Mouse (Mus musculus) kidney, embryonic 15.5 days (tissue): ENCODE results near the gene Slc11a1. TPM values are rescaled to one million over a fixed set of nuclear protein-coding genes. Genes with fewer than 3 reads are reported as not detected.

ENCODE experiments used
- ATAC-seq: fragments of 200-750 bp; cut with Nextera tagmentation; replicated peaks from 2 replicates; pipeline ENCODE4 v1.8.0; 2017; ENCODE audit warnings: moderate TSS enrichment; ENCODE audit not compliant: low FRiP score
- H3K27ac ChIP-seq: fragments of 300-500 bp; sonication (generic); 2 replicates; pipeline ENCODE4 v1.5.1; 2015; ENCODE audit warnings: mild to moderate bottlenecking, inconsistent platforms
- H3K27me3 ChIP-seq: fragments of 300-500 bp; sonication (generic); 2 replicates; pipeline ENCODE4 v1.6.1; 2015; ENCODE audit warnings: inconsistent platforms
- H3K36me3 ChIP-seq: fragments of 300-500 bp; sonication (generic); 2 replicates; pipeline ENCODE4 v1.6.1; 2015; ENCODE audit warnings: inconsistent platforms
- H3K4me1 ChIP-seq: fragments of 300-500 bp; sonication (generic); 2 replicates; pipeline ENCODE4 v1.6.1; 2015; ENCODE audit warnings: inconsistent platforms
- H3K4me2 ChIP-seq: fragments of 300-500 bp; sonication (generic); 2 replicates; pipeline ENCODE4 v1.6.1; 2015; ENCODE audit warnings: moderate library complexity, mild to moderate bottlenecking, inconsistent platforms
- H3K4me3 ChIP-seq: fragments of 300-500 bp; sonication (generic); replicated peaks from 2 replicates; pipeline ENCODE4 v1.5.1; 2015; ENCODE audit warnings: mild to moderate bottlenecking, inconsistent platforms
- H3K9ac ChIP-seq: fragments of 300-500 bp; sonication (generic); 2 replicates; pipeline ENCODE4 v1.6.1; 2015; ENCODE audit warnings: mild to moderate bottlenecking, inconsistent platforms
- H3K9me3 ChIP-seq: fragments of 300-500 bp; sonication (generic); replicated peaks from 2 replicates; pipeline ENCODE4 v1.6.1; 2016; ENCODE audit warnings: inconsistent platforms
- WGBS: fragments of 180-500 bp; shearing (Covaris S2); methylation state at CpG from one replicate; pipeline ENCODE4 v1.1.7; 2015; ENCODE audit warnings: mixed read lengths; 5-methylcytosine and 5-hydroxymethylcytosine counted together
- polyA plus RNA-seq: library from polyadenylated mRNA; unstranded; fragments of >200 nt; fragmentation: Nextera tagmentation; extraction: Ambion mirVana; gene quantifications from 2 replicates; pipeline ENCODE4 v1.2.1, GENCODE M21; 2015

Gene Slc11a1
- polyA plus RNA-seq, 1 experiment from 2014 or later, result 5.9 TPM

DNA sequence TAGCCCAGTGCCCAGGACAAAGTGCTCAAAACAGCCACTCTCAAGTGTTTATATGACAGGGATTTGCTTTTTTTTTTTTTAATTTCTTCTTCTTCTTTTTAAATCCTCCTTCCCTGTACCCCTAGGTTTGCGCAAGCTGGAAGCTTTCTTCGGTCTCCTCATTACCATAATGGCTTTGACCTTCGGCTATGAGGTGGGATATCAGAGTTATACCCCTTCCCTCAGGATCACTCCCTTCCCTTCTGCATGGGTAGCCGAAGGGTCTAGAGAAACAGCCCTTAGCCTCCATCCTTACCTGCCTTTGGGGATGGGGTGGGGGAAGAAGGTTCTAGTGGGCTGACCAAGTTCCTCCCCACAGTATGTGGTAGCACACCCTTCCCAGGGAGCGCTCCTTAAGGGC lies 5.5 kb downstream of the Slc11a1 start:
- Histone ChIP-seq H3K27me3 (no peaks in the 10 kb centered on the region), H3K9me3 (no peaks in the 10 kb centered on the region), H3K4me1 (peaks cover 6% of the 10 kb centered on the region; the same call in 1 of the 2 replicates), H3K4me3 (no peak overlapping the region), H3K27ac (no peak overlapping the region), H3K36me3 (no peaks in the 10 kb centered on the region), H3K4me2 (no peak overlapping the region), H3K9ac (no peak overlapping the region)
- WGBS, result 87% methylated on average over 5 of the region's 5 CpGs
- no peak for ATAC-seq

DNA sequence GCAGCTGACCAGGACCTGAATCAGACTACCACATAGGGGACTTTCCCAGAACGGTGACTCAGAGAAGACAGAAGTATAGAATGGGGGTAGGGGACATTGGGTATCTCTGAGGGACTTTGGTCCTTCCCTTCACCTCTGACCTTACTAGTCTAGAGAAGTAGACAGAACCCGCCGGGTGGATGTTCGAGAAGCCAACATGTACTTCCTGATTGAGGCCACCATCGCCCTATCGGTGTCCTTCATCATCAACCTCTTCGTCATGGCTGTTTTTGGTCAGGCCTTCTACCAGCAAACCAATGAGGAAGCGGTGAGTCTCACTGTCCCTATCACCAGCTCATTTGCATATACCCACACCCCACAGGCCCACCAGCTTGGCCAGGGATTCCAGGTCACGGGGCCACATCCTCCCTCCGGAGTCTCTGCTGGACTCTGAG lies 6.6 kb downstream of the Slc11a1 start:
- Histone ChIP-seq H3K4me1 (peaks cover 3% of the 10 kb centered on the region; the same call in 1 of the 2 replicates), H3K9ac (no peak overlapping the region), H3K4me2 (no peak overlapping the region), H3K9me3 (no peaks in the 10 kb centered on the region), H3K36me3 (no peaks in the 10 kb centered on the region), H3K27me3 (no peaks in the 10 kb centered on the region), H3K4me3 (no peak overlapping the region), H3K27ac (no peak overlapping the region)
- WGBS, result 90% methylated on average over 10 of the region's 10 CpGs
- no peak for ATAC-seq

DNA sequence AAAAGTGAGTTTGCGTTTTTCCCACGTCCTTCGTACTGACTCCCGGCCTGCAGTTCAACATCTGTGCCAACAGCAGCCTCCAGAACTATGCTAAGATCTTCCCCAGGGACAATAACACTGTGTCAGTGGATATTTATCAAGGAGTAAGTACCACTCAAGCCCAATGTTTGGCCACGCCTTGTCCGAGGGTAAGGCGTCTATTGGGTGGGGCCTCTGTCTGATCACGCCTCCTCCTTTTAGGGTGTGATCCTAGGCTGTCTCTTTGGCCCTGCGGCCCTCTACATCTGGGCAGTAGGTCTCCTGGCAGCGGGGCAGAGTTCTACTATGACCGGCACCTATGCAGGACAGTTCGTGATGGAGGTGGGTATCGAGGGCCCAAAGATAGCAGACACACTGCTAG lies 8.4 kb downstream of the Slc11a1 start:
- no peaks in the 10 kb centered on the region for H3K36me3 ChIP-seq
- WGBS, result 79% methylated on average over 13 of the region's 13 CpGs
- no peak for ATAC-seq

DNA sequence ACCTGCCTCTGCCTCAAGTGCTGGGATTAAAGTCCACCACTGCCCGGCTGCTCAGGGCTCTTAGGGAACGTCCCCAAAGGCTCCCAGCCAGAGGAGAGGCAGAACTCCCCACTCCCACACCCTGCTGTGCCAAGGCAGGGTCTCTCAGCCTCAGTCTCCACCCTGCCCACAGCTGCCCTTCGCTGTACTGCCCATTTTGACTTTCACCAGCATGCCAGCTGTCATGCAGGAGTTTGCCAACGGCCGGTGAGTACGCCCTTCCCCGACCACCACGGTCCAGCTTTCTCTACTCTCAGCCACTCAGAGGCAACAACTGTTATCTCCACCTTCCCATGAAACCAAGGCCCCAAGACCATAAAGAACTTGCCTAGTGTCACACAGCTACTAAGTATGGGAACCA lies 9.5 kb downstream of the Slc11a1 start:
- Histone ChIP-seq H3K4me2 (no peak overlapping the region), H3K4me3 (no peak overlapping the region), H3K27me3 (no peaks in the 10 kb centered on the region), H3K36me3 (no peaks in the 10 kb centered on the region), H3K27ac (no peak overlapping the region), H3K9me3 (no peaks in the 10 kb centered on the region), H3K9ac (no peak overlapping the region), H3K4me1 (peaks cover 19% of the 10 kb centered on the region)
- ATAC-seq, result no peak
- 87% methylated on average over 8 of the region's 8 CpGs for WGBS

More for the DNA sequence above, 8.4 kb downstream of the Slc11a1 start:
- H3K27ac ChIP-seq, result no peak overlapping the region
- H3K9ac ChIP-seq, result no peak overlapping the region
- no peak overlapping the region for H3K4me3 ChIP-seq
- no peak overlapping the region for H3K4me2 ChIP-seq
- no peaks in the 10 kb centered on the region for H3K9me3 ChIP-seq
- peaks cover 15% of the 10 kb centered on the region for H3K4me1 ChIP-seq
- H3K27me3 ChIP-seq, result no peaks in the 10 kb centered on the region

DNA sequence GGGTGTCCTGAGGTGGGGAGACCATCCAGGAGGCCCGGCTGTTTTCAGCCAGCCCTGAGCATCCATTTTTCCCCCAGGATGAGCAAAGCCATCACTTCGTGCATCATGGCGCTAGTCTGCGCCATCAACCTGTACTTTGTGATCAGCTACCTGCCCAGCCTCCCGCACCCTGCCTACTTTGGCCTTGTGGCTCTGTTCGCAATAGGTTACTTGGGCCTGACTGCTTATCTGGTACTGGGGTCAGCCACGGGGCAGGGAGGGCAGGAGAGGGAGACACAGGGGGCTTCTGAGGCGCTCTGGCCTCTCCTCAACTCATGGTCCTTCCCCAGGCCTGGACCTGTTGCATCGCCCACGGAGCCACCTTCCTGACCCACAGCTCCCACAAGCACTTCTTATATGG lies 10.1 kb downstream of the Slc11a1 start:
- no peak overlapping the region for H3K27ac ChIP-seq
- 92% methylated on average over 10 of the region's 10 CpGs for WGBS
- peaks cover 24% of the 10 kb centered on the region for H3K4me1 ChIP-seq
- no peak for ATAC-seq
- H3K36me3 ChIP-seq, result no peaks in the 10 kb centered on the region
- H3K4me2 ChIP-seq, result no peak overlapping the region
- no peaks in the 10 kb centered on the region for H3K27me3 ChIP-seq
- no peaks in the 10 kb centered on the region for H3K9me3 ChIP-seq
- H3K9ac ChIP-seq, result no peak overlapping the region
- H3K4me3 ChIP-seq, result no peak overlapping the region

DNA sequence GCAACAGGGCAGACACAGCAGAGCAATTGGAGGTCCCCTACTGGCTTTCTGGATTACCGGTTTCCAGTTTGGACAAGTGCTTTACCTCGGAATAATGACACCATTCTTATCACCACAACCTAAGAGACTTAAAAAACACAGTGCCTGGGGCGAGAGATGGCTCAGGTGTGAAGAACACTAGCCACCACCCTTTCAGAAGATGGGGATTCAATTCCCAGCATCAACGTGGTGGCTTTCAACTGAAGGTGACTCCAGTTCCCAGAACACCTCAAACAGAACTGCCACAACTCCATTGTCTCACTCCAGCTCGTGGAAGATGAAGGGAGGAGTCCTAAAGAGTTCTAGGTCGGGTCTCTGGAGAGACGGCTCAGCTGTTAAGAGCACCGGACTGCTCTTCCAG lies 10.5 kb downstream of the Slc11a1 start:
- H3K4me3 ChIP-seq, result no peak overlapping the region
- no peak overlapping the region for H3K4me2 ChIP-seq
- ATAC-seq, result no peak
- H3K9ac ChIP-seq, result no peak overlapping the region
- 88% methylated on average over 8 of the region's 8 CpGs for WGBS
- no peak overlapping the region for H3K27ac ChIP-seq
- H3K27me3 ChIP-seq, result no peaks in the 10 kb centered on the region
- no peaks in the 10 kb centered on the region for H3K36me3 ChIP-seq
- peaks cover 29% of the 10 kb centered on the region for H3K4me1 ChIP-seq
- H3K9me3 ChIP-seq, result no peaks in the 10 kb centered on the region

DNA sequence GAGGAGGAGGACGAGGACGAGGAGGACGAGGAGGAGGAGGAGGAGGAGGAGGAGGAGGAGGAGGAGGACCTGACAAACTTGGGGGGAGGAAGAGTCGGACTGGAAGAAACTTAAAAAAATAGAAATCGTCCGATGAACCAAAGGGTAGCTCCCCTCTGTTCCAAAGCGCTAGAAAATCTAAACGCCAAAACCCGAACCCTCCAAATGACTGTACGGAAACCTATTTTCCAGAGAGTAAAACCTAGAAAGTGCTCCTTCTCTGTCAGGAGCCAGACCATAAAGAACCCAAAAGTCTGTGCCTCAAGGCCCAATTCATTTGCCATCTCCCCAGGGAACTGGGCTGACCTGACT lies 11.3 kb downstream of the Slc11a1 start:
- H3K4me2 ChIP-seq, result peak overlapping the region; percentile 68
- WGBS, result 43% methylated on average over 7 of the region's 10 CpGs
- no peaks in the 10 kb centered on the region for H3K36me3 ChIP-seq
- no peak for ATAC-seq
- peak overlapping the region; percentile 52 for H3K4me3 ChIP-seq
- H3K4me1 ChIP-seq, result peaks cover 34% of the 10 kb centered on the region
- no peaks in the 10 kb centered on the region for H3K27me3 ChIP-seq
- peak overlapping the region; percentile 99 for H3K27ac ChIP-seq
- H3K9ac ChIP-seq, result peak overlapping the region; percentile 63
- H3K9me3 ChIP-seq, result no peaks in the 10 kb centered on the region

DNA sequence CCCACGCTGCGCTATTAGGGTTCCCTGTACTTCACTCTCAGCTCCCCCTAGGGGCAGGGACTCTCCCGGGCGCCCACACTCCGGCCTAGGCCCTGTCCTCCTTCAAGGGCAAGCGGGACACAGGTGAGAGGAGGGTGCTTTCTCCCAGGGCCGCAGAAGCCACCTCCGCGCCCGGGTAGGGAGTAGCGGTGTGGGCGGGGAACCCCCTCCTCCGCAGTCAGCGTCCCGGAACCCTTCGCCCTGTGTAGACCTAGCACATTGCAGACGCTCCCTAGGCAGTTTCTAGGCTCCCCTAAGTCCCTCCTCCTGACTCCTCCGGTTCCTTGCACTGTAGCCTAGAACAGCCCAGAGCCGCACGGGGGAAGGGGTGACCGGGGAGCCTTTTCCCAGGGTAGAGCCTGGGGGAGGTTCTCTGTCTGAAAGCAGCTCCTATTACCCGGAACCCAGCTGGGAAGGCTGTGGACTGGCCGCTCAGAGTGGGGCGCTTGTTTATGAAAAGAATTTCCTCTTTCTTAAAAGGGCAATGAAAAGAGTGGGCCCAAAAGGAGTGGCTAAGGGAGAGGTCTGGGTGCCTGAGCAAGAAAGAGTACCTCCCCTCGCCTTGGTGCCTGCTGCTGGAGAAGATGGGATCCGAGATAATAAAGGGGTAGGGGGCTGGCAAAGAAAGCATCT lies 11.9 kb downstream of the Slc11a1 start:
- Histone ChIP-seq H3K9me3 (no peaks in the 10 kb centered on the region), H3K9ac (peak overlapping the region; percentile 63), H3K4me1 (peaks cover 34% of the 10 kb centered on the region), H3K4me3 (peak overlapping the region; percentile 52), H3K27me3 (no peaks in the 10 kb centered on the region), H3K36me3 (no peaks in the 10 kb centered on the region), H3K4me2 (peak overlapping the region; percentile 68), H3K27ac (peak overlapping the region; percentile 99)
- under 1% methylated on average over 26 of the region's 26 CpGs for WGBS
- peak; percentile 91 for ATAC-seq

DNA sequence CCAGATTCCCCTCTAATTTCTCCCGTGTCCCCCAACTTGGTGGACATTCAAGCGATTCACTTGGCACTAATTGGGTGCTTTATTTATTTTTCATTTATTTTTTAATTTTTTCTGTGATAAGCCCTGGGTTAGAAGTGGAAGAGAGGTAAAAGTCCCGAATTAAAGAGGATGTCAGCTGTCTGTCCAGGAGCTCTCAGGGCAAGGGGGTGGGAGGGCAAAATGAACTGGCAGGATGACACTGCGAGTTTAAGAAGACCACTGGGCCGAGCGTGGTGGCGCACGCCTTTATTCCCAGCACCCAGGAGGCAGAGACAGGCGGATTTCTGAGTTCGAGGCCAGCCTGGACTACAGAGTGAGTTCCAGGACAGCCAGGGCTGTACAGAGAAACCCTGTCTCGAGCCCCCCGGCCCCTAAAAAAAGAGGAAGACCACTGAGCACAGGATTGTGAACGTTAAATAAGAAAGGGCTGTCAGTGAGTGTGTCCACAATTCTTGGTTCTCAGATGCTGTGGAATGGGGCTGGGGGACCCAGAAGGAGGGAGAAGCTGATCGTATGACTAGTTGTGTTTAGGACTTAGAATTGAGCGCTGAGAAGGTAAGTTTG lies 12.5 kb downstream of the Slc11a1 start:
- WGBS, result 55% methylated on average over 15 of the region's 15 CpGs
- Histone ChIP-seq H3K9me3 (no peaks in the 10 kb centered on the region), H3K27ac (peak overlapping the region; percentile 99), H3K9ac (peak overlapping the region; percentile 63; the same call in 1 of the 2 replicates), H3K4me2 (peak overlapping the region; percentile 68), H3K36me3 (no peaks in the 10 kb centered on the region), H3K4me1 (peaks cover 34% of the 10 kb centered on the region), H3K4me3 (peak overlapping the region; percentile 52), H3K27me3 (no peaks in the 10 kb centered on the region)
- ATAC-seq, result no peak

DNA sequence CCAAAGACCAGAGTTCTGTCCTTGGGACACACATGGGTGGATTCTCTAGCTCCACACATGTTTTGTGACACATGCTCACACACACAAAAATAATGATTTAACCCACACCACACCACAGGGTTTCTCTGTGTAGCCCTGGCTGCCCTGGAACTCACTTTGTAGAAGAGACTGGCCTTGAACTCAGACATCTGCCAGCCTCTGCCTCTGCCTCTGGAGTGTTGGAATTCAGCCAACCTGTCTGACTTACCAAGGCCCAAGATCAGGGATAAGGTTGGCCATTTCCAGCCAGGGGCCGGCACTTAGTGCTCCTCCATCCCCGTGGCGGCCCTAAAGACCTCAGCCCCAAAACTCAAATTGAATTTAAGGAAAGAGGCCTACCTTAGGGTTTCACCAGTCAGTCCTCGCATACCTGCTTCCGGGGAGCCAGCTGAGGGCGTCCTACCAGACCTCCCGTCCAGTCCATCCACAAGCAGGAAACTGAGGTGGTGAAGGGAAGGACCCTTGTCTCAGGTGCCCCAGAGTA lies 13.5 kb downstream of the Slc11a1 start:
- Histone ChIP-seq H3K36me3 (peaks cover 4% of the 10 kb centered on the region), H3K4me1 (peaks cover 44% of the 10 kb centered on the region), H3K27me3 (no peaks in the 10 kb centered on the region), H3K4me2 (no peak overlapping the region), H3K9me3 (no peaks in the 10 kb centered on the region), H3K27ac (peak overlapping the region; percentile 99; the same call in 1 of the 2 replicates), H3K4me3 (no peak overlapping the region), H3K9ac (no peak overlapping the region)
- ATAC-seq, result no peak
- 76% methylated on average over 7 of the region's 7 CpGs for WGBS

DNA sequence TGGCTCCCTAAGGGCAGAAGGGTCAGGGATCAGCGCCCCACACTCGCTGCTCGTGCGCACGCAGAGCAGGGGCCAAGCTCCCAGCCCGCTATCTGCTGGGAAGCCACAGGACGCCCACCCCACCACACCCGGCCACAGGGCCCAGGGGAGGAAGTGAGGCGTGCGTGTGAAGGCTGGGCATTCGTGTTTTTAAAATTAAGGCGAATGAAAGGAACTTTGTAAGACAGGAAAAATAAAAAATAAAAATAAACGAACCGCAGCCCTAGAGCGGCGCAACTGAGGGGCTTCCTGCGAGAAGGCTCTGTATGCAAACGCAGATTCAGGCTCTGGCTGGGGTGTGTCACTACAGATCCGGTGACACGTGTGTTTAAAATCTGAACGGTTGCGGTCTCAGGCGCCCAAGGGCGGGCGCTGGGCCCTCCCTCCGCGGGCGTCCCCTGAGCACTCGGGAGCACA lies 14.9 kb downstream of the Slc11a1 start:
- H3K27ac ChIP-seq, result peak overlapping the region; percentile 98
- peak overlapping the region; percentile 93 for H3K4me2 ChIP-seq
- ATAC-seq, result no peak
- H3K36me3 ChIP-seq, result peaks cover 18% of the 10 kb centered on the region
- H3K27me3 ChIP-seq, result no peaks in the 10 kb centered on the region
- 5% methylated on average over 29 of the region's 29 CpGs for WGBS
- peaks cover 56% of the 10 kb centered on the region for H3K4me1 ChIP-seq
- peak overlapping the region; percentile 33 for H3K9ac ChIP-seq
- H3K4me3 ChIP-seq, result peak overlapping the region; percentile 97
- no peaks in the 10 kb centered on the region for H3K9me3 ChIP-seq

DNA sequence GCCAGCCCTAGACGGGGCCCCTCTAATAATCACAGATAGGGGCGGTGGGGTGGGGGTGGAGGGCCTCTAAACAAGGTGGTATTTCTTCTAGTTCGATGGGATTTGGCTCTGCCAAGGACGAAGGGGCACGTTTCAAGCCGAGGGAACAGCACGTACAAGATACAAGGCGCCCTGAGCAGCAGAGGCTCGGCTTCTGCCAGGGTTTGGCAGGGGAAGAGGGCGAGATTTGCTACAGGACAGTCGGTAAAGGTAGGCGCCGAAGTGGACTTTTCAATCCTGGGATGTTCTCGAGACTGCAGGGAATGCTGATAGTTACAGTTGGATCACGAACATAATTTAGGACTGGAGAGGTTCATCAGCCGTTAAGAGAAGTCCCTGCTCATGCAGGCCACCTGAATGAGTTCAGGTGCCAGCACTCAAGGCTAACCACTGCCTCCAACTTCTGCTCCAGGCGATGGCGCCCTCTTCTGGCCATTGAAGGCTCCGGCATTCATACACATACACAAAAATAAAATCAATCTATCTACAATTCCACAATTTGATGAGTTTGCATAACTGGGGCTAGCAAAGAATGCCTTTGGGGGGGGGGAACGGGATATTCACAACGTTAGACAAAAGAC lies 15.4 kb downstream of the Slc11a1 start:
- Histone ChIP-seq H3K4me2 (peak overlapping the region; percentile 93), H3K27ac (peak overlapping the region; percentile 98), H3K9me3 (no peaks in the 10 kb centered on the region), H3K36me3 (peaks cover 23% of the 10 kb centered on the region), H3K27me3 (no peaks in the 10 kb centered on the region), H3K9ac (peak overlapping the region; percentile 33), H3K4me1 (peaks cover 59% of the 10 kb centered on the region), H3K4me3 (peak overlapping the region; percentile 97)
- ATAC-seq, result no peak
- 4% methylated on average over 21 of the region's 21 CpGs for WGBS
